Mouse (Mus musculus) limb, embryonic 10.5 days (tissue): ENCODE results near the gene Cntrob. TPM values are rescaled to one million over a fixed set of nuclear protein-coding genes. Genes with fewer than 3 reads are reported as not detected.
"Not testable (repeated sequence)": the region's sequence is repeated elsewhere in the genome, so short reads cannot be mapped to it uniquely, and the experiment has no call there.

Source experiments
- DNase-seq: peaks from one replicate; pipeline ENCODE4 v3.0.0-alpha.2; 2017; ENCODE audit warnings: low spot score
- H3K27ac ChIP-seq: fragments of 300-500 bp; sonication (generic); 2 replicates; pipeline ENCODE4 v1.5.1; 2016; ENCODE audit warnings: mild to moderate bottlenecking
- H3K27me3 ChIP-seq: fragments of 300-500 bp; sonication (generic); 2 replicates; pipeline ENCODE4 v1.6.1; 2016; ENCODE audit warnings: low read depth, mild to moderate bottlenecking; ENCODE audit not compliant: poor library complexity, severe bottlenecking
- H3K36me3 ChIP-seq: fragments of 300-500 bp; sonication (generic); 2 replicates; pipeline ENCODE4 v1.6.1; 2016; ENCODE audit warnings: mild to moderate bottlenecking, moderate library complexity
- H3K4me1 ChIP-seq: fragments of 300-500 bp; sonication (generic); 2 replicates; pipeline ENCODE4 v1.6.1; 2016
- H3K4me3 ChIP-seq: fragments of 300-500 bp; sonication (generic); 2 replicates; pipeline ENCODE4 v1.5.1; 2016; ENCODE audit warnings: mild to moderate bottlenecking, moderate library complexity
- H3K9me3 ChIP-seq: fragments of 300-500 bp; sonication (generic); replicated peaks from 2 replicates; pipeline ENCODE4 v1.6.1; 2016; ENCODE audit warnings: mild to moderate bottlenecking
- WGBS: fragments of 180-500 bp; shearing (Covaris S2); methylation state at CpG from one replicate; pipeline ENCODE4 v1.1.7; 2016; 5-methylcytosine and 5-hydroxymethylcytosine counted together
- polyA plus RNA-seq: library from polyadenylated mRNA; unstranded; fragments of >200 nt; fragmentation: Nextera tagmentation; extraction: Ambion mirVana; gene quantifications from 2 replicates; pipeline ENCODE4 v1.2.1, GENCODE M21; 2016

Gene Cntrob
- polyA plus RNA-seq, 1 experiment from 2014 or later: 36.2 TPM

DNA sequence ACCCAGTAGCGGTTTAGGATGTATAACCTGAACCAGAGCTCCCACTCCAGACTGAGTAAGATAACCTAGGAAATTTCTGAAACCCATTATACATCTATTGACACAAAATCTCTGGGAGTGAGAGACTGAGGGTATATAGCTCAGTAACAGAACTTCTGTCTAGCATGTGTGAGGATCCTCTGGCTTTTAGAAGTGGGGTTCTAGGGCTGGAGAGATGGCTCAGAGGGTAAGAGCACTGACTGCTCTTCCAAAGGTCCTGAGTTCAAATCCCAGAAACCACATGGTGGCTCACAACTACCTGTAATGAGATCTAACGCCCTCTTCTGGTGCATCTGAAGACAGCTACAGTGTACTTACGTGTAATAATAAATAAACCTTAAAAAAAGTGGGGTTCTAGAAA lies 5.6 kb downstream of the Cntrob start:
- not testable (repeated sequence) for DNase-seq, H3K9me3 ChIP-seq, H3K4me3 ChIP-seq, H3K27ac ChIP-seq, H3K27me3 ChIP-seq
- Histone ChIP-seq H3K36me3 (peaks cover 82% of the 10 kb centered on the region), H3K4me1 (peaks cover 15% of the 10 kb centered on the region)
- 92% methylated on average over 3 of the region's 3 CpGs for WGBS

DNA sequence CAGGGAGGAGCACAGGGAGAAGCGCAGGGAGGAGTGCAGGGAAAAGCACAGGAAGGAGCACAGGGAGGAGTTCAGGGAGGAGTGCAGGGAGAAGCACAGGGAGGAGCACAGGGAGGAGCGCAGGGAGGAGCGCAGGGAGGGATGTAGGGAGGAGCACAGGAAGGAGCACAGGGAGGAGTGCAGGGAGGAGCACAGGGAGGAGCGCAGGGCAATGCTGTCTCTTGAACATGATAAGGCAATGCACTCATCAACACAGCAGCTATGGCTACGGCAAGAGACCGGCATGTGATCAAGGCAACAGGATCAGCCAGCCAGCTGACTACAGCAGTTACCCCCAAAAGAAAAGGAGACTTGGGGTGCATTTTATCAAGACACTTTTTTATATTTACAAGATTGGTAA lies 7.2 kb downstream of the Cntrob start:
- no peak for DNase-seq
- Histone ChIP-seq H3K27me3 (no peaks in the 10 kb centered on the region), H3K36me3 (peaks cover 94% of the 10 kb centered on the region), H3K9me3 (no peaks in the 10 kb centered on the region), H3K4me3 (no peak overlapping the region), H3K27ac (no peak overlapping the region), H3K4me1 (no peaks in the 10 kb centered on the region)
- WGBS: 95% methylated on average over 6 of the region's 6 CpGs

- peaks cover 96% of the 10 kb centered on the region for H3K36me3 ChIP-seq
Measured at GRCm38 (mm10) chr11:69311266-69311665, 12.3 kb downstream of the Cntrob start.

GRCm38 (mm10) chr11:69306039-69306438 lies 17.5 kb downstream of the Cntrob start:
- no peak overlapping the region for H3K4me3 ChIP-seq
- DNase-seq: no peak
- H3K27me3 ChIP-seq: no peaks in the 10 kb centered on the region
- H3K4me1 ChIP-seq: no peaks in the 10 kb centered on the region
- 95% methylated on average over 2 of the region's 2 CpGs for WGBS
- H3K9me3 ChIP-seq: no peaks in the 10 kb centered on the region
- H3K27ac ChIP-seq: no peak overlapping the region
- H3K36me3 ChIP-seq: peaks cover 97% of the 10 kb centered on the region

More at GRCm38 (mm10) chr11:69311266-69311665, 12.3 kb downstream of the Cntrob start:
- 89% methylated on average over 7 of the region's 7 CpGs for WGBS
- no peaks in the 10 kb centered on the region for H3K27me3 ChIP-seq
- no peaks in the 10 kb centered on the region for H3K4me1 ChIP-seq
- no peak overlapping the region for H3K27ac ChIP-seq
- H3K9me3 ChIP-seq: no peaks in the 10 kb centered on the region
- DNase-seq: no peak
- H3K4me3 ChIP-seq: no peak overlapping the region

DNA sequence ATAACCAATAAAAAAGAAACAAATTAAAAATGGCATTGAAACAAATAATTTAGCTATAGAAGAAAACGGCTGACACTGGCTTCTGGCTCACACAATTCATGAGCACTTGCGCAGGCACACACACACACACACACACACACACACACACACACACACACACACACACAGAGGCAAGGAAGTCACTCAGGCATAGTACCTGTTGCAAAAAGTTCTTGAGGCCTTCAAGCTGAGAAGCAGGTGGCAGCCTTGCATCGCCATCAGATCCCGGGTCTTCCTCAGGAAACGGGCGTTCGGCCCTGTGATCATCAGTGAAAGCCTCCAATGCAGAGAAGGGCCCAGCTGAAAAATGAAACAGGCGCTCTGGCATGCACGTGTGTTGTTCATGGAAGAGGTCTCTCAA lies 18.3 kb downstream of the Cntrob start:
- 95% methylated on average over 9 of the region's 9 CpGs for WGBS
- H3K36me3 ChIP-seq: peaks cover 96% of the 10 kb centered on the region
- no peaks in the 10 kb centered on the region for H3K4me1 ChIP-seq

DNA sequence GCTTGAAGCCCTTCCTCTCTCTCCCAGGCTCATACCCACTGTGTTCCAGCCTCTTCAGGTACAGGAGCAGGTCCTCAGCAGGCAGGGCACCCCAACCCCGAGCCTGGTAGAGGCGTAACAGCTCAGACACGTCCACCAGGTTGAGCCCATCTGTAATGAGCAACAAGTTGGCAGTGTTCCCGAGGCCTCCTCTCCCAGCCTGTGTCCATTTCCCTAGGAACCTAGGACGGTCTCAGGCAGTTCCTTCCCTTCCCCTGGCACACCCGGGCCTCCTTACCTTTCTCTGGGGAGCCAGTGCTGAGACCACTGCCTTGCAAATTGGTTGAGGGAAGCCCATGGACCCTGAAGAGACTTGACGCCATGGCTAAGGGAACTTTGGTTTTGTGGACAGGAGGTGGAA lies 20.8 kb downstream of the Cntrob start:
- H3K27ac ChIP-seq: no peak overlapping the region
- no peak overlapping the region for H3K4me3 ChIP-seq
- 94% methylated on average over 7 of the region's 7 CpGs for WGBS
- H3K36me3 ChIP-seq: peaks cover 95% of the 10 kb centered on the region
- H3K27me3 ChIP-seq: no peaks in the 10 kb centered on the region
- H3K4me1 ChIP-seq: no peaks in the 10 kb centered on the region
- DNase-seq: no peak
- H3K9me3 ChIP-seq: no peaks in the 10 kb centered on the region

More for the DNA sequence above, 18.3 kb downstream of the Cntrob start:
- Histone ChIP-seq H3K9me3 (no peaks in the 10 kb centered on the region), H3K27me3 (no peaks in the 10 kb centered on the region), H3K27ac (no peak overlapping the region), H3K4me3 (no peak overlapping the region)
- DNase-seq: no peak

GRCm38 (mm10) chr11:69298231-69298630 lies 25.3 kb downstream of the Cntrob start:
- 81% methylated on average over 7 of the region's 7 CpGs for WGBS
- H3K9me3 ChIP-seq: no peaks in the 10 kb centered on the region
- H3K4me1 ChIP-seq: no peaks in the 10 kb centered on the region
- H3K4me3 ChIP-seq: no peak overlapping the region
- H3K27ac ChIP-seq: no peak overlapping the region; the same call in 1 of the 2 replicates
- DNase-seq: no peak
- no peaks in the 10 kb centered on the region for H3K27me3 ChIP-seq
- peaks cover 58% of the 10 kb centered on the region for H3K36me3 ChIP-seq

DNA sequence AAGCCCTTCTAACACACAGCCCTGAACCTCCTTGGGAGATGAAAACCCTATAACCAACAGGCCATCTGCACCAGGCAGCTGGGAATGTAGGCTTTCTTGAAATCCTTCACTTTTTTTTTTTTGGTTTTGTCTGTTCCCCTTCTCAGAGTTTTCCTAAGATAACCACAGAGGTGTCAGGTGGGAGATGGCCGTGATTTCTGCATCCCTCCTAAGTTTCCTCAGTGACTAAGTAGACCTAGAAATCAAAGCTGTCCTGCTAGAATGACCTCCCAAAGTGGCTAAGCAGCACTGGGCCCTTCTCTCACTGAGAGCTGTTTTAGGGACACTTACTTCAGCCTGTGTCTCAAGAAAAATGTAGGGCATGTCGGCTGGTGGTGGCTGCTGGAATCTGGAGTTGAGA lies 25.8 kb downstream of the Cntrob start:
- Histone ChIP-seq H3K4me3 (no peak overlapping the region), H3K4me1 (no peaks in the 10 kb centered on the region), H3K27ac (no peak overlapping the region), H3K36me3 (peaks cover 53% of the 10 kb centered on the region), H3K27me3 (no peaks in the 10 kb centered on the region), H3K9me3 (no peaks in the 10 kb centered on the region)
- 91% methylated on average over 2 of the region's 2 CpGs for WGBS
- DNase-seq: no peak

- no peak overlapping the region for H3K4me3 ChIP-seq
- H3K27me3 ChIP-seq: no peaks in the 10 kb centered on the region
- no peaks in the 10 kb centered on the region for H3K9me3 ChIP-seq
- H3K27ac ChIP-seq: no peak overlapping the region
- WGBS: 95% methylated on average over 3 of the region's 3 CpGs
- H3K36me3 ChIP-seq: peaks cover 31% of the 10 kb centered on the region
- no peak for DNase-seq
- H3K4me1 ChIP-seq: no peaks in the 10 kb centered on the region
Measured at GRCm38 (mm10) chr11:69295286-69295685, 28.3 kb downstream of the Cntrob start.

GRCm38 (mm10) chr11:69291111-69291510 lies 32.5 kb downstream of the Cntrob start:
- 96% methylated on average over 5 of the region's 5 CpGs for WGBS
- H3K9me3 ChIP-seq: no peaks in the 10 kb centered on the region
- H3K4me3 ChIP-seq: no peak overlapping the region
- H3K27me3 ChIP-seq: no peaks in the 10 kb centered on the region
- H3K4me1 ChIP-seq: no peaks in the 10 kb centered on the region
- H3K27ac ChIP-seq: no peak overlapping the region
- DNase-seq: no peak
- no peaks in the 10 kb centered on the region for H3K36me3 ChIP-seq

- DNase-seq: no peak
- H3K9me3 ChIP-seq: no peaks in the 10 kb centered on the region
- no peak overlapping the region for H3K4me3 ChIP-seq
- no peak overlapping the region for H3K27ac ChIP-seq
- no peaks in the 10 kb centered on the region for H3K36me3 ChIP-seq
- H3K4me1 ChIP-seq: peaks cover 2% of the 10 kb centered on the region; the same call in 1 of the 2 replicates
- 70% methylated on average over 5 of the region's 5 CpGs for WGBS
- H3K27me3 ChIP-seq: peaks cover 12% of the 10 kb centered on the region
Measured at GRCm38 (mm10) chr11:69277267-69277666, 46.3 kb downstream of the Cntrob start.

- no peaks in the 10 kb centered on the region for H3K9me3 ChIP-seq
- no peaks in the 10 kb centered on the region for H3K36me3 ChIP-seq
- 71% methylated on average over 2 of the region's 2 CpGs for WGBS
- H3K4me3 ChIP-seq: no peak overlapping the region
- peaks cover 20% of the 10 kb centered on the region for H3K27me3 ChIP-seq
- H3K27ac ChIP-seq: no peak overlapping the region
- peaks cover 2% of the 10 kb centered on the region; the same call in 1 of the 2 replicates for H3K4me1 ChIP-seq
- no peak for DNase-seq
Measured at GRCm38 (mm10) chr11:69276081-69276480, 47.5 kb downstream of the Cntrob start.

DNA sequence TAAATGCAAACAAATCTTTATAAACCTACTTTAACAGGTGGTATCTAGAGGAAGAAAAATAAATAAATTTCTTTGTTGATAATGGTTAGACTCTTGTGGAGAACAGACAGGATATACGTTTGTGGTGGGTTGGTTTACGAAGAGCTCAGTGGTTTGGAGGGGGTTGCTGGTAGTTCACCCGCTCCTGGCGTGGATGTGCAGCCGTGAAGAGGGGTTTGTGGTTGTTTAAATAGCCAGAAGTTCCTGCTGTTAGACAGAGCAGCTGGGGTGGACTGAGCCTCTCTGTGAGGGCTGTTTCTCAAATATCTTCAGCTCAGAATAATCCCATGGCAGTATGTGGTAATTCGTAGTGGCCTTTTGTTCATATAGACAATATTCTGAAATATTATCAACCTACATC lies 47.9 kb downstream of the Cntrob start:
- Histone ChIP-seq H3K4me3 (no peak overlapping the region), H3K9me3 (no peaks in the 10 kb centered on the region), H3K4me1 (peaks cover 2% of the 10 kb centered on the region; the same call in 1 of the 2 replicates), H3K36me3 (no peaks in the 10 kb centered on the region), H3K27me3 (peaks cover 20% of the 10 kb centered on the region), H3K27ac (no peak overlapping the region)
- 86% methylated on average over 6 of the region's 6 CpGs for WGBS
- DNase-seq: no peak

GRCm38 (mm10) chr11:69272122-69272740 lies 51.3 kb downstream of the Cntrob start:
- Histone ChIP-seq H3K36me3 (no peaks in the 10 kb centered on the region), H3K27ac (no peak overlapping the region), H3K27me3 (peaks cover 36% of the 10 kb centered on the region), H3K4me3 (no peak overlapping the region), H3K9me3 (no peaks in the 10 kb centered on the region), H3K4me1 (peaks cover 3% of the 10 kb centered on the region; the same call in 1 of the 2 replicates)
- WGBS: 39% methylated on average over 16 of the region's 16 CpGs
- DNase-seq: peak; percentile 89
